ENCODE assay signal across 10 mouse cellular contexts in the genomic region with DNA sequence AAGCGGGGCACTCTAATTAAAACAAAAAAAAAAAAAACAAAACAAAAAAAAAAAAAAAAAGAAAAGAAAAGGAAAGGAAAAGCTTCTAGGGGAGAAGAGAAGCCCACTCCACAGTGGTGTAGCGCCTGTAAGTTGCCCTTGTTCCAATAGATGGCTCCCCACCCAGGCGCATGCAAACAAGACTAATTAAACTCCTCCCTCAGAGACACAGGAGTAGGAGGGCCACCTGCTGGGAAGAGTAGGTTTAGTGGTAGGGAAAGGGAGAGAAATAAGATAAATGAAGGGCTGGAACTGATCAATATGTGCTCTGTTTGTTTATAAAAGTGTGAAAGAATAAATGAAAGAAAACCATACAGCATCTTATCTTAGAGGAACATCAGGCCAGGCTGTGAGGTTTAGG.
DNase-seq lines count a peak whose midpoint lies in the region; ATAC-seq and TF ChIP-seq lines count a peak whose summit lies in the region.
"Had no signal": no experiment of that assay in that cellular context is flagged by ENCODE, and none has a peak within 500 bp of the region (broad histone marks: within the 10 kb centered on the region; RNA-seq: fewer than 3 reads in every experiment).

No protein-coding gene starts in this region.

- no peak for DNase-seq in left cerebral cortex, adult 2 months (ENCODE audit: extremely low spot score in 1 of 2, low spot score in 2 of 2)
- no peak for DNase-seq in left cerebral cortex, adult 9 months (ENCODE audit: low spot score in 2 of 2)
- DNase-seq in ES-E14 (ENCODE audit: low read depth, low spot score), result peak; percentile 35
- DNase-seq in lung, postnatal 36 days, result peak; percentile 29
- DNase-seq in ovary, postnatal 36 days (ENCODE audit: low spot score), result no peak
- DNase-seq in spleen, postnatal 4 days (ENCODE audit: low spot score in 2 of 2), result no peak
- DNase-seq in right cerebral cortex, adult 18-20 months, result no peak

- H3K4me3 ChIP-seq in left cerebral cortex, adult 2 months, result no peak overlapping the region
- no peak overlapping the region for H3K4me3 ChIP-seq in ES-E14 (ENCODE audit: insufficient read depth in 1 of 2, low read depth in 1 of 2, low read length in 2 of 2, poor library complexity in 1 of 2, severe bottlenecking in 1 of 2)
- H3K4me3 ChIP-seq: erythroblast, embryonic 14.5 days; limb, embryonic 15.5 days had no signal

- H3K9me3 ChIP-seq in ES-E14 (ENCODE audit: control insufficient read depth, insufficient read depth, low read depth, low read length), result no peaks in the 10 kb centered on the region
- H3K9me3 ChIP-seq: limb, embryonic 15.5 days had no signal

- H3K27ac ChIP-seq in left cerebral cortex, adult 2 months, result no peak overlapping the region
- no peak overlapping the region for H3K27ac ChIP-seq in ES-E14 (ENCODE audit: insufficient read depth, low read depth, low read length, poor library complexity, severe bottlenecking)
- H3K27ac ChIP-seq: limb, embryonic 15.5 days had no signal

- H3K4me1 ChIP-seq in ES-E14 (ENCODE audit: control insufficient read depth in 2 of 2, insufficient read depth in 2 of 2, low read length in 2 of 2, poor library complexity in 1 of 2), result no peaks in the 10 kb centered on the region
- H3K4me1 ChIP-seq: limb, embryonic 15.5 days had no signal

- H3K9ac ChIP-seq in ES-E14 (ENCODE audit: insufficient read depth, low read depth, low read length, poor library complexity, severe bottlenecking), result no peak overlapping the region
- H3K9ac ChIP-seq: limb, embryonic 15.5 days had no signal

- peak; percentile 42 to 74 for ATAC-seq in hematopoietic stem cell, adult 5-6 weeks (replicated peaks in 1 of 2; ENCODE audit: insufficient read depth in 1 of 2, low FRiP score in 2 of 2, low TSS enrichment in 1 of 2, low read depth in 1 of 2, poor library complexity in 2 of 2, severe bottlenecking in 2 of 2)

- peak; percentile 25 for TF ChIP-seq CTCF in left cerebral cortex, adult 2 months (IDR thresholded peaks at IDR 0.05)

- in situ Hi-C loops in ES-E14 (cut with MboI; ENCODE audit: low sequenced_read_pairs in 2 of 2, unreplicated experiment in 2 of 2), result no loop called here

- intact Hi-C loops in left cerebral cortex, adult 2 months (cut with DNase I), result no loop called here

- no peaks in the 10 kb centered on the region for H3K36me3 ChIP-seq in ES-E14 (ENCODE audit: control insufficient read depth, insufficient read depth, low read length, poor library complexity, severe bottlenecking)
- H3K36me3 ChIP-seq: limb, embryonic 15.5 days had no signal

TF ChIP-seq in ES-E14, 5 proteins besides CTCF, POLR2A, EP300 and RAD21:
- TF ChIP-seq MAFK (IDR thresholded peaks at IDR 0.05; ENCODE audit: insufficient read depth, low read depth, low read length) (no peak), CHD2 (IDR thresholded peaks at IDR 0.05; ENCODE audit: low read depth, low read length) (no peak), ZC3H11A (IDR thresholded peaks at IDR 0.05; ENCODE audit: borderline replicate concordance, low read depth, low read length) (no peak), HCFC1 (IDR thresholded peaks at IDR 0.05; ENCODE audit: borderline replicate concordance, insufficient read depth, low read length) (no peak), ZNF384 (IDR thresholded peaks at IDR 0.05; ENCODE audit: low read depth, low read length) (no peak)
TF ChIP-seq in ES-E14: peak in this region for 0.

Comparison
In these comparisons a context has a peak if more than half of its experiments do, and no peak if none do; other contexts are left out.
1. DNase-seq: peak in ES-E14 (single experiment) and lung, postnatal 36 days (single experiment); none in left cerebral cortex, adult 2 months (0 of 2), left cerebral cortex, adult 9 months (0 of 2), ovary, postnatal 36 days (single experiment), spleen, postnatal 4 days (0 of 2) and right cerebral cortex, adult 18-20 months (single experiment).